Mouse (Mus musculus): ENCODE data around the gene Ethe1. TPM values are rescaled to one million over a fixed set of nuclear protein-coding genes. Genes with fewer than 3 reads are reported as not detected.

Gene Ethe1
- total and polyA plus RNA-seq, 2 experiments from 2014 or later, result 31.3 to 32.2 TPM

DNA sequence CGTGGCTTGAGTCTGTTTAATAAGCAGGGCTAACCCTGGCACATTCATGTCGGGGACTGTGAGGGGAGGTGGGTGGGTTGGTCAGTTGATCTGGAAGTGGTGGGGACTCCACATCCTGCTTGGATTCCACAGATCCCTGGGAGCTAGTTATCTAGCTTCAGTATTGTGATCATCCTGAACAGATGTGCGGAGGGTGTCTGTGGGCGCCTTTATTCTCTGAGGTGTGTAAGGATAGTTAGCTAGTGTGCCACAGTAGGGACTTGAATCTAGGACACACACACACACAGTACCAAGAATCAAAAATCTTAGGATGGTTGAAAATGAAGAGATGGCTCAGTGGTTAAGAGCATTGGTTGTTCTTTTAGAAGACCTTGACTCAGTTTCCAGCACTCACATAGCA lies 18.8 kb upstream of the Ethe1 start:
- ATAC-seq (ENCODE audit: low FRiP score), result no peak
- Histone ChIP-seq H3K4me2 (ENCODE audit: low read depth, low read length, poor library complexity, severe bottlenecking) (no peak overlapping the region), H3K27ac (ENCODE audit: low read depth, low read length) (no peak overlapping the region), H3K27me3 (ENCODE audit: insufficient read depth, low read length) (no peaks in the 10 kb centered on the region), H3K9ac (replicated peaks; ENCODE audit: low read length, poor library complexity, severe bottlenecking) (no peak overlapping the region), H3K36me3 (ENCODE audit: insufficient read depth, low read length) (peaks cover 43% of the 10 kb centered on the region), H3K4me1 (ENCODE audit: insufficient read depth, low read length) (no peaks in the 10 kb centered on the region), H3K4me3 (ENCODE audit: low read depth, low read length) (no peak overlapping the region), H3K9me3 (ENCODE audit: low read length) (no peaks in the 10 kb centered on the region)
- no peak for DNase-seq (ENCODE audit: low spot score)
- no peak for TF ChIP-seq CTCF (IDR thresholded peaks at IDR 0.05)
- 89% methylated on average over 4 of the region's 4 CpGs for WGBS

DNA sequence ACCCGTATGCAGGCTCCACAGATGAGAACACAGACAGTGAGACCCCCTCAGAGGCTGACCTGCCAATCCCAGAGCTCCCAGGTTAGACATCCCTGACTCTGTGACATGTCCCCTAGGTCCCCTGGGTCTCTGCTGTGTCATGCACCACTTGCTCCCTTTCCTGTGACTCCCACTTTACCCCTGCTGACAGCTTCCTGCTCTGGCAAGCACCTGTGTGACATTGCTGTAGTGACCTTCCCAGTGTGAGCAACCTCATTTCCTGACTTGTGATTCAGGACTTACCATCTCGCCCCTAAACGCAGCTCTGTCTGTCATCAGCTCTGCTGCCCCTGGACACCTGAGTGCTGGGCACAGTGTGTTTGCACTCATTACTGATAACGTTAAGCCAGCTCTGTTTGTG lies 16.3 kb upstream of the Ethe1 start:
- no peak for ATAC-seq (ENCODE audit: low FRiP score)
- no peak for TF ChIP-seq CTCF (IDR thresholded peaks at IDR 0.05)
- H3K9me3 ChIP-seq (ENCODE audit: low read length), result no peaks in the 10 kb centered on the region

GRCm38 (mm10) chr7:24572455-24572854 lies 14.9 kb upstream of the Ethe1 start:
- no peaks in the 10 kb centered on the region for H3K9me3 ChIP-seq (ENCODE audit: low read length)
- TF ChIP-seq CTCF (IDR thresholded peaks at IDR 0.05), result peak; percentile 59
- no peak overlapping the region for H3K4me2 ChIP-seq (ENCODE audit: low read depth, low read length, poor library complexity, severe bottlenecking)
- no peaks in the 10 kb centered on the region for H3K4me1 ChIP-seq (ENCODE audit: insufficient read depth, low read length)
- DNase-seq (ENCODE audit: low spot score), result no peak
- no peak for ATAC-seq (ENCODE audit: low FRiP score)
- H3K4me3 ChIP-seq (ENCODE audit: low read depth, low read length), result no peak overlapping the region
- no peaks in the 10 kb centered on the region for H3K27me3 ChIP-seq (ENCODE audit: insufficient read depth, low read length)
- H3K36me3 ChIP-seq (ENCODE audit: insufficient read depth, low read length), result peaks cover 23% of the 10 kb centered on the region
- 54% methylated on average over 5 of the region's 5 CpGs for WGBS
- no peak overlapping the region for H3K9ac ChIP-seq (replicated peaks; ENCODE audit: low read length, poor library complexity, severe bottlenecking)
- no peak overlapping the region for H3K27ac ChIP-seq (ENCODE audit: low read depth, low read length)

More for the DNA sequence above, 16.3 kb upstream of the Ethe1 start:
- no peak for DNase-seq (ENCODE audit: low spot score)
- Histone ChIP-seq H3K27me3 (ENCODE audit: insufficient read depth, low read length) (no peaks in the 10 kb centered on the region), H3K36me3 (ENCODE audit: insufficient read depth, low read length) (peaks cover 37% of the 10 kb centered on the region), H3K9ac (replicated peaks; ENCODE audit: low read length, poor library complexity, severe bottlenecking) (no peak overlapping the region), H3K4me1 (ENCODE audit: insufficient read depth, low read length) (no peaks in the 10 kb centered on the region), H3K4me2 (ENCODE audit: low read depth, low read length, poor library complexity, severe bottlenecking) (no peak overlapping the region), H3K4me3 (ENCODE audit: low read depth, low read length) (no peak overlapping the region), H3K27ac (ENCODE audit: low read depth, low read length) (no peak overlapping the region)
- WGBS, result 91% methylated on average over 4 of the region's 4 CpGs

- no peak for TF ChIP-seq CTCF (IDR thresholded peaks at IDR 0.05)
- Histone ChIP-seq H3K36me3 (ENCODE audit: insufficient read depth, low read length) (peaks cover 10% of the 10 kb centered on the region), H3K9ac (replicated peaks; ENCODE audit: low read length, poor library complexity, severe bottlenecking) (no peak overlapping the region), H3K4me3 (ENCODE audit: low read depth, low read length) (no peak overlapping the region), H3K27ac (ENCODE audit: low read depth, low read length) (no peak overlapping the region), H3K27me3 (ENCODE audit: insufficient read depth, low read length) (no peaks in the 10 kb centered on the region), H3K4me1 (ENCODE audit: insufficient read depth, low read length) (no peaks in the 10 kb centered on the region), H3K9me3 (ENCODE audit: low read length) (no peaks in the 10 kb centered on the region), H3K4me2 (ENCODE audit: low read depth, low read length, poor library complexity, severe bottlenecking) (no peak overlapping the region)
- WGBS, result 70% methylated on average over 12 of the region's 12 CpGs
- DNase-seq (ENCODE audit: low spot score) (no peak), ATAC-seq (ENCODE audit: low FRiP score) (no peak)
Measured at GRCm38 (mm10) chr7:24574224-24574796, 13.0 kb upstream of the Ethe1 start.

DNA sequence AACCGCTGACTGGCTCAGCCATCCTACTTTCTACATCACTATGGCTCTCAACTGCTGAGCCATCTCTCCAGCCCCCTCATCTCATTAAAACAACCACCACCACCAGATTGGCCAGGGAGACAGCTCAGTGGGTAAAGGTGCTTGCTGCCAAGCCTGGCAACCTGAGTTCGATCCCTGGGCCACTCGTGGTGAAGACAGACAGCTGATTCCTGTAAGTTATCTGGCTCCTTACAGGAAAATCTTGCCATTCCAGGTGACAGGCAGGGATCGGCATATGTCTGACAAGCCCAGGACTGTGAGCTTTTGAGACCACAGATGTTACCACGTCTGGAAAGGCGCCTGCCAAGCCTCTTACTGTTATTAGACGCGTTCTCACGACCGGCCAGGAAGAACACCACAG lies 9.5 kb upstream of the Ethe1 start:
- no peak for TF ChIP-seq CTCF (IDR thresholded peaks at IDR 0.05)
- H3K9ac ChIP-seq (replicated peaks; ENCODE audit: low read length, poor library complexity, severe bottlenecking), result no peak overlapping the region
- H3K27ac ChIP-seq (ENCODE audit: low read depth, low read length), result no peak overlapping the region
- H3K9me3 ChIP-seq (ENCODE audit: low read length), result no peaks in the 10 kb centered on the region
- H3K36me3 ChIP-seq (ENCODE audit: insufficient read depth, low read length), result no peaks in the 10 kb centered on the region
- H3K4me1 ChIP-seq (ENCODE audit: insufficient read depth, low read length), result no peaks in the 10 kb centered on the region
- H3K27me3 ChIP-seq (ENCODE audit: insufficient read depth, low read length), result no peaks in the 10 kb centered on the region
- no peak overlapping the region for H3K4me2 ChIP-seq (ENCODE audit: low read depth, low read length, poor library complexity, severe bottlenecking)
- ATAC-seq (ENCODE audit: low FRiP score) (no peak), DNase-seq (ENCODE audit: low spot score) (no peak)
- H3K4me3 ChIP-seq (ENCODE audit: low read depth, low read length), result no peak overlapping the region
- WGBS, result 91% methylated on average over 10 of the region's 10 CpGs

- Histone ChIP-seq H3K27ac (ENCODE audit: low read depth, low read length) (no peak overlapping the region), H3K9me3 (ENCODE audit: low read length) (no peaks in the 10 kb centered on the region), H3K27me3 (ENCODE audit: insufficient read depth, low read length) (no peaks in the 10 kb centered on the region), H3K4me2 (ENCODE audit: low read depth, low read length, poor library complexity, severe bottlenecking) (no peak overlapping the region), H3K4me1 (ENCODE audit: insufficient read depth, low read length) (no peaks in the 10 kb centered on the region), H3K4me3 (ENCODE audit: low read depth, low read length) (no peak overlapping the region), H3K36me3 (ENCODE audit: insufficient read depth, low read length) (0 out of 2 replicates have a peak, but pooled peaks cover 3% of the 10 kb centered on the region), H3K9ac (replicated peaks; ENCODE audit: low read length, poor library complexity, severe bottlenecking) (no peak overlapping the region)
- 85% methylated on average over 6 of the region's 6 CpGs for WGBS
- DNase-seq (ENCODE audit: low spot score) (no peak), ATAC-seq (ENCODE audit: low FRiP score) (no peak)
- no peak for TF ChIP-seq CTCF (IDR thresholded peaks at IDR 0.05)
Measured at GRCm38 (mm10) chr7:24584876-24585275, 2.5 kb upstream of the Ethe1 start.

Data from midbrain, postnatal 0 days (tissue).